Mouse (Mus musculus) hindbrain, embryonic 12.5 days (tissue): ENCODE measurements around the gene BC049730. TPM values are rescaled to one million over a fixed set of nuclear protein-coding genes. Genes with fewer than 3 reads are reported as not detected.
"Not testable (repeated sequence)": the region's sequence is repeated elsewhere in the genome, so short reads cannot be mapped to it uniquely, and the experiment has no call there.

Experiments
- ATAC-seq: fragments of 200-750 bp; cut with Nextera tagmentation; 2 replicates; pipeline ENCODE4 v1.8.0; 2017; ENCODE audit warnings: moderate TSS enrichment; ENCODE audit not compliant: low FRiP score
- H3K27ac ChIP-seq: fragments of 300-500 bp; sonication (generic); 2 replicates; pipeline ENCODE4 v1.5.1; 2016; ENCODE audit warnings: mild to moderate bottlenecking
- H3K27me3 ChIP-seq: fragments of 300-500 bp; sonication (generic); 2 replicates; pipeline ENCODE4 v1.6.1; 2016; ENCODE audit warnings: mild to moderate bottlenecking
- H3K36me3 ChIP-seq: fragments of 300-500 bp; sonication (generic); 2 replicates; pipeline ENCODE4 v1.6.1; 2016; ENCODE audit warnings: mild to moderate bottlenecking
- H3K4me1 ChIP-seq: fragments of 300-500 bp; sonication (generic); 2 replicates; pipeline ENCODE4 v1.6.1; 2016
- H3K4me2 ChIP-seq: fragments of 300-500 bp; sonication (generic); replicated peaks from 2 replicates; pipeline ENCODE4 v1.6.1; 2016; ENCODE audit warnings: mild to moderate bottlenecking
- H3K4me3 ChIP-seq: fragments of 300-500 bp; sonication (generic); 2 replicates; pipeline ENCODE4 v1.5.1; 2016; ENCODE audit warnings: mild to moderate bottlenecking
- H3K9ac ChIP-seq: fragments of 300-500 bp; sonication (generic); 2 replicates; pipeline ENCODE4 v1.6.1; 2016; ENCODE audit warnings: mild to moderate bottlenecking, moderate library complexity
- H3K9me3 ChIP-seq: fragments of 300-500 bp; sonication (generic); replicated peaks from 2 replicates; pipeline ENCODE4 v1.6.1; 2016; ENCODE audit warnings: mild to moderate bottlenecking
- WGBS: fragments of 180-500 bp; shearing (Covaris S2); methylation state at CpG from one replicate; pipeline ENCODE4 v1.1.7; 2016; 5-methylcytosine and 5-hydroxymethylcytosine counted together
- polyA plus RNA-seq: library from polyadenylated mRNA; unstranded; fragments of >200 nt; fragmentation: Nextera tagmentation; extraction: Ambion mirVana; gene quantifications from 2 replicates; pipeline ENCODE4 v1.2.1, GENCODE M21; 2016

Gene BC049730
- polyA plus RNA-seq, 1 experiment from 2014 or later: not detected

DNA sequence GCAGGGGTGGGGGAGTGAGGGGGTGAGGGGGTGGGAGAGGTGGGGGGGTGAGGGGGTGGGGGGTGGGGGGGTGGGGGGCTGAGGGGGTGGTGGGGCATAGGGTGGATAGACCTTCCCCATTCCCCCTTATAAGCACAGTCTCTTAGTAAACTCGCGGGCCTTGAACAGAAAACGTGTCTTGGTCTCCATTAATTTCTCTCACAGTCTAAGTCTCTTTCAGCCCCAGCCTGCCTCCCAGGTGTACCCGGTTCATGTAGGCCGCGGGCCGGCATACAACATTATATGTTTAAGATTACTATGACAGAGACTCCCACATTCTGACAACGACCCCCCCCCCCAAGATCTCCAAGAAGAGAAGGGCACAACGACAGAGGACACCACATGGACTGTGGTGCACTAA is 6.2 kb upstream of the BC049730 start:
- not testable (repeated sequence) for H3K4me1 ChIP-seq, H3K27ac ChIP-seq, H3K9ac ChIP-seq, H3K27me3 ChIP-seq, H3K4me3 ChIP-seq, H3K9me3 ChIP-seq, H3K36me3 ChIP-seq, ATAC-seq, H3K4me2 ChIP-seq
- WGBS: 72% methylated on average over 7 of the region's 9 CpGs

DNA sequence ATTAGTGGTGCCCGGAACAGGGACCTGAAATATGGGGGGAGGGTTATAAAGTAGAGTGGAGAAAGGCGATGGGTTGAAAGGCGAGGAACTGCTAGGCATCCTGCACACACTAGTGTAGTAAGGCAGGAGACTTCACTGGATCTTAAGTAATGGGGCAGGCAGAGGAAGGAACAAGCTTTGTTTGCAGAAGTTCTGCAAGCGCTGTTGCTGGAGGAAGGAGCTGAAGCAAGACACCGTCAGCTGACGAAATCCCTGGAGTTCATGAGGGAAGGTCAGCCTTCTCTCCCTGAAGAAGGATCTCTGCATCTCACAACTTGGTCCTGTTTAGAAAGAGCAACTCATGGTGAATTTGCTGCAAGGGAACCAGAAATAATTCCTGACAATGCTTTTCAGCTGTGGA is 6.0 kb downstream of the BC049730 start:
- Histone ChIP-seq H3K4me1 (no peaks in the 10 kb centered on the region), H3K9ac (no peak overlapping the region), H3K36me3 (no peaks in the 10 kb centered on the region), H3K9me3 (no peaks in the 10 kb centered on the region), H3K27me3 (no peaks in the 10 kb centered on the region), H3K4me2 (no peak overlapping the region), H3K4me3 (no peak overlapping the region), H3K27ac (no peak overlapping the region)
- WGBS: 76% methylated on average over 6 of the region's 6 CpGs
- no peak for ATAC-seq

DNA sequence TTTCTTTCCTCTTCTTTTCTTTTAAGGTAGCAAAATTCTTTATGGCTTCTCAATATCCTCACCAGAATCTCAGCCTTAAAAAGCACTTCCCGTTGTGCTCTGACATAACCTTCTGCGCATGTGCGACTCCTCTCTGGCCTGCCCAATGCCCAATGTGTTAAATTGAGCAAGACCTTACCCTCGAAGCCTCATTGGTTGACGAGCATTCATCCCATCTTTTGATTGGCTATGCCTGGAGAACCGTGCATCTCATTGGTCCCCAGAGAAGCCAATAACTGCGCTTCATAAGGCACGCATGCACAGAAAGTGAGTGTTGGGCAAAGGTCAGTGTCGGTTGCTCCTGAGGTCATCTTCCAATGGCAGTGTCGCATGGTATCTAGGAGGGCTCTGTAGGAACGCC is 17.8 kb downstream of the BC049730 start, which contains the start of gene Gm4763:
Gene Gm4763, minus strand, starts transcription at position 101 of the 400 bp plus-strand sequence.
- not testable (repeated sequence) for H3K9me3 ChIP-seq, H3K4me1 ChIP-seq, ATAC-seq, H3K27me3 ChIP-seq, H3K4me3 ChIP-seq, H3K4me2 ChIP-seq, H3K36me3 ChIP-seq, H3K9ac ChIP-seq, H3K27ac ChIP-seq
- WGBS: 88% methylated on average over 11 of the region's 11 CpGs

DNA sequence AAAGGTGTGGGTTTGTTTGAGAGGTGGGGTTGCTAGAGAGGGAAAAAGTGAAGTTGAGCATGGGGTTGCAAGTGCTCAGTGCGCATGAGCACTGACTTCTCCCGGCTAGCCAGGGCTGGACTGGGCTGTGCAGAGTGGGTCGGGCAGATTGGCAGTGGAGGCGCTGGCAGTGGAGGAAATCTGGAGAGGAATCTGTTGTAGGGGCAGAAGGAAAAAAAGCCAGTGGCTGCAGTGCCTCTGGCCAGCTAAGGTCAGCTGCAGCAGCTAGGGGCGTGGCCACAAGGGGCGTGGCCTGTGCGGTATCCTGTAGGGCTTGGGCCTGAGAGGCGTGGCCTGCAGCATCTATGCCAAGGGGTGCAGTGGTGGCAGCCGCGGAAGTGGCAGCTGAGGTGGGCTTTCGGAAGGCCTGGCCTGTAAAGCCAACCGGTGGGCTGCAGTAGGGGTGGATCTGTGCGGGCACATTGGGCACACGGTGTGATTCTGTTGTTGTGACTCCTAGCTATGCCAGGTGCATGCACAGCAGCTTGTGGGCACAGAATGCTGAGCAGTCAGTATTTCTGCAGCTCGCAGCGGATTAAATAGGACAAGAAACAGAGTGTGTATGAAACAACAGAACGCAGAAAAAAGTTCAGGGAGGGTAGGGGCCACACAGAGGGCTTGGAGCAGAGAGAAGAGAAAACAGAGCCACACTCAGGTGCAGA is 27.1 kb downstream of the BC049730 start:
- no peaks in the 10 kb centered on the region for H3K36me3 ChIP-seq
- H3K4me3 ChIP-seq: peak overlapping the region; percentile 5; the same call in 1 of the 2 replicates
- no peaks in the 10 kb centered on the region for H3K27me3 ChIP-seq
- no peak overlapping the region for H3K9ac ChIP-seq
- H3K4me1 ChIP-seq: peaks cover 3% of the 10 kb centered on the region
- H3K4me2 ChIP-seq: peak overlapping the region; percentile 36
- WGBS: 15% methylated on average over 17 of the region's 17 CpGs
- ATAC-seq: peak; percentile 43
- H3K9me3 ChIP-seq: no peaks in the 10 kb centered on the region
- H3K27ac ChIP-seq: no peak overlapping the region

DNA sequence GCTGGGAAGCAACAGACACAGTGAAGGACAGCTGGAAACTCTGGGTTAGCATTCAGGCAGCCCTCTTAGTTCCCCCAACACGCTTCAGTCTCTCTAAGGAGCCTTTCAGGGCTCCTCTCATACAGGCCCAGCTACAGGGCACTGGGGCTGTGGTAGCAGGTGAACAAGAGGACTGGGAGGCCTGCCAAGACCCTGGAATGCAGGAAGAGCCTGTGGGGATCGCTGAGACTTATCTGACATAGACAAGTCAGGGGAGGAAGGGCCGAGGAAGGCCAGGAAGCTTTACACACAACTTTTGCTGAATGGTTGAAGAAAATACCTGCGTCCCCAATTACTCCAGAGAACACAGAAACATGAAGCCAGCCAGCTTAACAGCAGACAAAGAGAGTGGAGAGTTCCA is 41.7 kb downstream of the BC049730 start:
- Histone ChIP-seq H3K36me3 (no peaks in the 10 kb centered on the region), H3K4me1 (0 out of 2 replicates have a peak, but pooled peaks cover 5% of the 10 kb centered on the region), H3K27me3 (no peaks in the 10 kb centered on the region), H3K4me3 (no peak overlapping the region), H3K27ac (no peak overlapping the region), H3K4me2 (no peak overlapping the region), H3K9ac (peak overlapping the region; percentile 29; the same call in 1 of the 2 replicates), H3K9me3 (no peaks in the 10 kb centered on the region)
- WGBS: 59% methylated on average over 4 of the region's 4 CpGs
- no peak for ATAC-seq

DNA sequence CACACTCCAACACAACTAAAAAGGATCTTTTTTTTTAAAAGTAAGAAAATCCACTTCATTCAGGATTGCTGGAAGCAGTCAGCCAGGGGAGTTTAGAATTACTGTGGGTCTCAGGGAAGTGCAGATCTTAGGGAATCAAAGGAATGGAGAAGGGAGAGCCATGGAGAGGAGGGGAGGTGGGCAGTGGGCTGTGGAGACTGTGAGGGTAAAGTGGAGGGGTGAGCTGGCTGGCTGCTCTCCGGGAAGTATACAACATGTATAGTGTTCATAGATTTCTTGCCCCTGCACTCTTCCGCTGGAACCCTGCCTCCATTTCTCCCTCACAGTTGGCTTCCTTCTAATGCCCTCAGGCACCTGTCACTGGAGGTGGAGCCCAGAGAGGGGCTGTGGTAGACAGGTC is 42.6 kb downstream of the BC049730 start:
- 92% methylated on average over 2 of the region's 2 CpGs for WGBS
- H3K4me2 ChIP-seq: no peak overlapping the region
- no peak overlapping the region for H3K9ac ChIP-seq
- no peak overlapping the region for H3K27ac ChIP-seq
- no peak for ATAC-seq
- no peak overlapping the region for H3K4me3 ChIP-seq
- H3K27me3 ChIP-seq: no peaks in the 10 kb centered on the region
- no peaks in the 10 kb centered on the region for H3K36me3 ChIP-seq
- 0 out of 2 replicates have a peak, but pooled peaks cover 5% of the 10 kb centered on the region for H3K4me1 ChIP-seq
- no peaks in the 10 kb centered on the region for H3K9me3 ChIP-seq

DNA sequence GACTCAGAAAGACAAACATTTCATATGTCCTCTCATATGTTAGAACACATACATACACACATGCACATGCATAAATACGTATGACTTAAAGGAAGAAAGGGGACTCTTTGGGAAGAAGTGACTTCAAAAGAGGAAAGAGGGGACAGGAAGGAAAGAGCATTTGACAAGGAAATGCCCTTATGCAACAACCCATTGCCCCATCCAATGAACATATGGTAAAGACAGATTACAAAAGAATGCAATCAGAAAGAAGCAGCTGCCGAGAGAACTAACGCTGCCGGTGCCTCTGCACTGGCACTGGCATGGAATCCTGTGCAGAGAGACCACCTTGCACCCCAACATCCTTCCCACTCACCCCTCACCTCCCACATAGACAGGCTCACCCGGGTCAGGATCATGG is 44.4 kb downstream of the BC049730 start:
- Histone ChIP-seq H3K4me3 (no peak overlapping the region), H3K27ac (no peak overlapping the region), H3K4me1 (0 out of 2 replicates have a peak, but pooled peaks cover 5% of the 10 kb centered on the region), H3K9me3 (no peaks in the 10 kb centered on the region), H3K4me2 (no peak overlapping the region), H3K36me3 (no peaks in the 10 kb centered on the region), H3K27me3 (no peaks in the 10 kb centered on the region), H3K9ac (no peak overlapping the region)
- no peak for ATAC-seq
- WGBS: 81% methylated on average over 5 of the region's 5 CpGs

DNA sequence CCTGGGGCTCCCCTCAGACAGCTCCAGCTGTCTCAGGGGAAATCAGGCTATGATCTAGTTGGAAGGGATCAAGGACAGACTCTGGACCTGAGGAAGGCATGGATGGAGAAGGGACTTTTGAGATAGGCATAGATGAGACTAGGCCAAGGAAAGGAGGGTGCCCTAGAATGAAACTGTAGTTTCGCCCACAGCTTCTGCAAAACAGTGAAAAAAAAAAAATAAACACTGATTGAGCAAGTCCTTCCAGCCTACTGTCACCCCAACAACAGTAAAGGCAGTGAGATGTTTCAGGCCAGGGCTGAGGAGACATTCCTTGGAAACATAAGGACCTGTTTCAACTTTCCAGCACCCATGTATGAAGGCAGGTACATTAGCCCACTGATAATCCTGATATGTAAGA is 49.5 kb downstream of the BC049730 start:
- Histone ChIP-seq H3K4me1 (no peaks in the 10 kb centered on the region), H3K4me3 (no peak overlapping the region), H3K9me3 (no peaks in the 10 kb centered on the region), H3K9ac (no peak overlapping the region), H3K4me2 (no peak overlapping the region), H3K27me3 (no peaks in the 10 kb centered on the region), H3K36me3 (no peaks in the 10 kb centered on the region), H3K27ac (no peak overlapping the region)
- no peak for ATAC-seq
- 93% methylated on average over 1 of the region's 1 CpGs for WGBS

DNA sequence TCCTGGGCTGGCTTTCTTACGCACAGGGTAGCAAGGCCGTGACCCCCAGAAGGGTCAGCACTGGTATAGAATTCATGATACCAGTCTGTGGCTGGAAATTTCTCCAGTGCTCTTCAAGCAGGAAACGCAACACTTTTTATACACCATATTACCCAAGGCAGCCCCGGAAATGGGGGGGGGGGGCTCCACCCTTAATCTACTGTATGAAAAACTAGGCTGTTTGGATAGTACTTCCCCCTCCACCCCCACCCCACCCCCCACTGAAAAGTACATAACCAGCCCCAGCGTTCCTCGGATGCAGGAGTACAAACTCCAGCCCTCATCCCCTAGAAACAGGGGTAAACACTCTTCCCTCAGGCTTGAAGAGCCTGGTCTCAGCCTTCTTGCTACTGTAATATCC is 51.2 kb downstream of the BC049730 start, which contains the start of gene Cd177:
Gene Cd177, minus strand, starts transcription at position 101 of the 400 bp plus-strand sequence.
- Histone ChIP-seq H3K27me3 (no peaks in the 10 kb centered on the region), H3K27ac (no peak within 1 kb of the TSS), H3K4me1 (no peaks in the 10 kb centered on the region), H3K4me3 (no peak within 1 kb of the TSS), H3K36me3 (no peaks in the 10 kb centered on the region), H3K4me2 (no peak within 1 kb of the TSS), H3K9me3 (no peaks in the 10 kb centered on the region), H3K9ac (no peak within 1 kb of the TSS)
- ATAC-seq: no peak
- WGBS: 67% methylated on average over 6 of the region's 6 CpGs

DNA sequence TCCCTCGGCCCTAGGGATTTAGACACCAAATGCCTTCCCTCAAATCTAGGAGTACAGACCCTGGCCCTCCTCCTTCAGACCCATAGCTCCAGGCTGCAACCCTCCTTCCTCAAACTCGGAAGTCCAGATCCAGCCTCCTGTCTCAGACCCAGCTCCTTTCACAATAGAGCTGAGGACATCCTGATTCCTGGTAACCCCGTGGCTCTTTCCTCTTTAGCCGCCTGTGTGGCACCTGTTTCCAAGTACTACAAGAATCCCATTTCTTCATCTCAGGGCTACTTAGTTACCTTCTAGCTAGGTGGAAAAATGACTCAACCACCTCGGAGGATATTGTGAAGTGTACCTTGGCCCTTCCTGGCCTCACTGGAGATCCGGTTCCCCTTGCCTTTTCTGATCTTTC is 52.1 kb downstream of the BC049730 start:
- Histone ChIP-seq H3K9me3 (no peaks in the 10 kb centered on the region), H3K4me1 (no peaks in the 10 kb centered on the region), H3K4me3 (no peak overlapping the region), H3K9ac (no peak overlapping the region), H3K4me2 (no peak overlapping the region), H3K27ac (no peak overlapping the region), H3K36me3 (no peaks in the 10 kb centered on the region), H3K27me3 (no peaks in the 10 kb centered on the region)
- 79% methylated on average over 6 of the region's 6 CpGs for WGBS
- no peak for ATAC-seq

DNA sequence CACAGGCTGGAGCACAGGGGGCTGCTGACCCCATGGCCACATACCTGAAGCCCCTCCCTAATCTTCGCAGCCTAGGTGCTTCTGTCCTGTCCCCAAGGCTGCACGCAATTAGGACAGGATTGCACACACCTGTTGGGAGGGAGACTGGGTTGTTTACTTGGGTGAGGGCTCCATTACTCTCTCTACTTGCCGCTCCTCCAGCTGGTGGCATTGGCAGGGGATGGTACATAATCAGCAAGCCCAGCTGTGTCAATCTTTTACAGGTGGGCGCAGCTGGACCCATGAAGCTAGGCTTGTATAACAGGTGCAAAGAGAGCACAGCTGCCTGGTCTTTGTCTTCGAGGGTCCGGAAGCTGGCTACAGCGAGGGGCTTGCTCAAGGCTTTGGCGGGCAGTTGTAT is 53.5 kb downstream of the BC049730 start:
- no peaks in the 10 kb centered on the region for H3K36me3 ChIP-seq
- no peak for ATAC-seq
- WGBS: 89% methylated on average over 8 of the region's 8 CpGs

More for the DNA sequence above, 53.5 kb downstream of the BC049730 start:
- H3K27ac ChIP-seq: no peak overlapping the region
- H3K9me3 ChIP-seq: no peaks in the 10 kb centered on the region
- H3K27me3 ChIP-seq: no peaks in the 10 kb centered on the region
- no peak overlapping the region for H3K4me2 ChIP-seq
- H3K4me1 ChIP-seq: no peaks in the 10 kb centered on the region
- H3K9ac ChIP-seq: no peak overlapping the region
- no peak overlapping the region for H3K4me3 ChIP-seq
